Mouse (Mus musculus): ENCODE measurements at regions not wholly inside any gene's neighbourhood (a gene's known extent, or its start where the extent isn't known, plus 50 kb on each side); places are given as distances from the start of the nearest gene placed in this dataset.

DNA sequence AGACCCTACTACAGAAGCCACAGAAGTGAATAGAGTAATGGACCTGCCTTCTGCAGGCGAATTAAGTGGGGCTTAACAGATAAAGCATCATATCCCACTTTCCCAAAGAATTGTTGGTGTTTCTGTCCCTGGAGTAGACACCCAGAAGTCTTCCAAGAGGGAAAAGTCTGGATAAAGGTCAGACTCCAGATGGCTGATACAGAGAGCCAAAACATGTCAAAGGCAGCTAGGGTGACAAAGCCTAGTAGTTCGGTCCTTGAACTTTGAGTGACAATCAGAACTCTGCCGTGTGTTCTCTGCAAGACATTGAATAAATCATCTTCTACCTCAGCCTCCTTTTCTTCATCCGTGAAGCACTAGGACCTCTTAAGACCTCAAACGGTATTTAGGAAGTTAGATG is 185.1 kb upstream of the Klf3 start:
- Histone ChIP-seq H3K4me2 (ENCODE audit: low read length) (no peak overlapping the region), H3K27ac (ENCODE audit: low read depth, low read length) (no peak overlapping the region), H3K36me3 (ENCODE audit: control insufficient read depth, insufficient read depth, low read length) (no peaks in the 10 kb centered on the region), H3K4me1 (ENCODE audit: control insufficient read depth, insufficient read depth, low read length) (no peaks in the 10 kb centered on the region), H3K4me3 (ENCODE audit: low read depth, low read length) (no peak overlapping the region), H3K9ac (ENCODE audit: low read length) (no peak overlapping the region), H3K9me3 (replicated peaks; ENCODE audit: control insufficient read depth, low read length) (no peaks in the 10 kb centered on the region), H3K27me3 (replicated peaks; ENCODE audit: control insufficient read depth, insufficient read depth, low read length) (no peaks in the 10 kb centered on the region)
- DNase-seq (ENCODE audit: low spot score) (no peak), ATAC-seq (no peak)
- 79% methylated on average over 5 of the region's 5 CpGs for WGBS

- no peak for ATAC-seq
- Histone ChIP-seq H3K27me3 (replicated peaks; ENCODE audit: control insufficient read depth, insufficient read depth, low read length) (no peaks in the 10 kb centered on the region), H3K36me3 (ENCODE audit: control insufficient read depth, insufficient read depth, low read length) (no peaks in the 10 kb centered on the region), H3K4me1 (ENCODE audit: control insufficient read depth, insufficient read depth, low read length) (no peaks in the 10 kb centered on the region), H3K9me3 (replicated peaks; ENCODE audit: control insufficient read depth, low read length) (no peaks in the 10 kb centered on the region), H3K4me2 (ENCODE audit: low read length) (no peak overlapping the region), H3K4me3 (ENCODE audit: low read depth, low read length) (no peak overlapping the region), H3K9ac (ENCODE audit: low read length) (no peak overlapping the region), H3K27ac (ENCODE audit: low read depth, low read length) (no peak overlapping the region)
- WGBS: 93% methylated on average over 5 of the region's 5 CpGs
- no peak for DNase-seq (ENCODE audit: low spot score)
Measured at GRCm38 (mm10) chr5:64619752-64620151, 183.4 kb upstream of the Klf3 start.

- WGBS: 93% methylated on average over 5 of the region's 5 CpGs
- H3K4me2 ChIP-seq (ENCODE audit: low read length): no peak overlapping the region
- no peaks in the 10 kb centered on the region for H3K27me3 ChIP-seq (replicated peaks; ENCODE audit: control insufficient read depth, insufficient read depth, low read length)
- no peaks in the 10 kb centered on the region for H3K36me3 ChIP-seq (ENCODE audit: control insufficient read depth, insufficient read depth, low read length)
- DNase-seq (ENCODE audit: low spot score) (no peak), ATAC-seq (no peak)
- no peaks in the 10 kb centered on the region for H3K9me3 ChIP-seq (replicated peaks; ENCODE audit: control insufficient read depth, low read length)
- H3K27ac ChIP-seq (ENCODE audit: low read depth, low read length): no peak overlapping the region
- H3K4me1 ChIP-seq (ENCODE audit: control insufficient read depth, insufficient read depth, low read length): no peaks in the 10 kb centered on the region
- H3K9ac ChIP-seq (ENCODE audit: low read length): no peak overlapping the region
- H3K4me3 ChIP-seq (ENCODE audit: low read depth, low read length): no peak overlapping the region
Measured at GRCm38 (mm10) chr5:64620726-64621125, 182.5 kb upstream of the Klf3 start.

- H3K4me2 ChIP-seq (ENCODE audit: low read length): no peak overlapping the region
- H3K9ac ChIP-seq (ENCODE audit: low read length): no peak overlapping the region
- H3K9me3 ChIP-seq (replicated peaks; ENCODE audit: control insufficient read depth, low read length): no peaks in the 10 kb centered on the region
- H3K27ac ChIP-seq (ENCODE audit: low read depth, low read length): no peak overlapping the region
- H3K36me3 ChIP-seq (ENCODE audit: control insufficient read depth, insufficient read depth, low read length): no peaks in the 10 kb centered on the region
- 95% methylated on average over 1 of the region's 1 CpGs for WGBS
- DNase-seq (ENCODE audit: low spot score): no peak
- H3K4me1 ChIP-seq (ENCODE audit: control insufficient read depth, insufficient read depth, low read length): no peaks in the 10 kb centered on the region
- H3K27me3 ChIP-seq (replicated peaks; ENCODE audit: control insufficient read depth, insufficient read depth, low read length): no peaks in the 10 kb centered on the region
- ATAC-seq: no peak
- no peak overlapping the region for H3K4me3 ChIP-seq (ENCODE audit: low read depth, low read length)
Measured at GRCm38 (mm10) chr5:64621386-64621785, 181.8 kb upstream of the Klf3 start.

- no peaks in the 10 kb centered on the region for H3K4me1 ChIP-seq (ENCODE audit: control insufficient read depth, insufficient read depth, low read length)
- H3K4me3 ChIP-seq (ENCODE audit: low read depth, low read length): no peak overlapping the region
- H3K36me3 ChIP-seq (ENCODE audit: control insufficient read depth, insufficient read depth, low read length): no peaks in the 10 kb centered on the region
- ATAC-seq (no peak), DNase-seq (ENCODE audit: low spot score) (no peak)
- no peak overlapping the region for H3K27ac ChIP-seq (ENCODE audit: low read depth, low read length)
- no peak overlapping the region for H3K9ac ChIP-seq (ENCODE audit: low read length)
- 54% methylated on average over 3 of the region's 3 CpGs for WGBS
- no peaks in the 10 kb centered on the region for H3K27me3 ChIP-seq (replicated peaks; ENCODE audit: control insufficient read depth, insufficient read depth, low read length)
- H3K9me3 ChIP-seq (replicated peaks; ENCODE audit: control insufficient read depth, low read length): no peaks in the 10 kb centered on the region
- no peak overlapping the region for H3K4me2 ChIP-seq (ENCODE audit: low read length)
Measured at GRCm38 (mm10) chr5:64623653-64624052, 179.5 kb upstream of the Klf3 start.

DNA sequence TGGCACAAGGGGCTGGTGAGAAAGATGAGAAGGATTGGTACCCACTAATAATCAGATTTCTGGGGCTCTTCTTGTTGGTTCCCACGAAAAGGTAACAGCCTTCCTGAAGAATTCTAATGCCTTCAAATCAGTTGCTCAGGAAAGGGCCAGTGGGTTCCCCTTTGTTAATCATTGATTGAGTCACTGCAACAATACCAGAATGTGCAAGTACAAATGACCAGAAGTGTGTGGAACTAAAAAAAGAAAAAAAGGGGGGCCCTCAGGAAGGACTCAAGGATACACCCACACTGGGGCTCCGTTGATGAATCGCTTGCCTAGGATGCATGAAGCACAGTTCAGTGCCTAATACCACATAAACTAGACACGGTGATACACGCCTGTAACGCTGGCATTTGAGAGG is 179.0 kb upstream of the Klf3 start:
- no peak for ATAC-seq

DNA sequence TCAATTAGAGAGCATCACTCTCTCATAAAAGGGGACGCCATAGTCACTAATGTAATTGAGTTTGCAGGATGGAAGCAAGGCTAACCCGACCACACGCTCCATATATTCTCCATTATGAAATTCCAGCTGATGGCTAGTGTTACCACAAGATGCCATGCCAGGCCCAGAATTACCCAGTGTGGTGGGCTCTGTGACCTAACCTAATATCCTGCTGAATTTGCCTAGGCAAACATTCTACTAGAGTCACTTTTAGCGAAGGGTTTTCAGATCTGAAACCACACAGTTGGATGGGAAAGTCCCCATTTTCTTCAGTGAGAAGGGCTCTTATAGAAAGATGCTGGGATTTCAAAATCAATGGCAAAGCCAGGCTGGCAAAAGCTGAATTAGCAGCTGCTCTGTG is 177.8 kb upstream of the Klf3 start:
- Histone ChIP-seq H3K36me3 (ENCODE audit: control insufficient read depth, insufficient read depth, low read length) (no peaks in the 10 kb centered on the region), H3K4me3 (ENCODE audit: low read depth, low read length) (no peak overlapping the region), H3K27ac (ENCODE audit: low read depth, low read length) (no peak overlapping the region), H3K9ac (ENCODE audit: low read length) (no peak overlapping the region), H3K4me2 (ENCODE audit: low read length) (no peak overlapping the region), H3K4me1 (ENCODE audit: control insufficient read depth, insufficient read depth, low read length) (no peaks in the 10 kb centered on the region), H3K9me3 (replicated peaks; ENCODE audit: control insufficient read depth, low read length) (no peaks in the 10 kb centered on the region), H3K27me3 (replicated peaks; ENCODE audit: control insufficient read depth, insufficient read depth, low read length) (no peaks in the 10 kb centered on the region)
- WGBS: 86% methylated on average over 4 of the region's 4 CpGs
- DNase-seq (ENCODE audit: low spot score): no peak
- no peak for ATAC-seq

More for the DNA sequence above, 179.0 kb upstream of the Klf3 start:
- H3K36me3 ChIP-seq (ENCODE audit: control insufficient read depth, insufficient read depth, low read length): no peaks in the 10 kb centered on the region
- no peak overlapping the region for H3K4me3 ChIP-seq (ENCODE audit: low read depth, low read length)
- WGBS: 79% methylated on average over 6 of the region's 6 CpGs
- H3K4me2 ChIP-seq (ENCODE audit: low read length): no peak overlapping the region
- H3K9me3 ChIP-seq (replicated peaks; ENCODE audit: control insufficient read depth, low read length): no peaks in the 10 kb centered on the region
- H3K9ac ChIP-seq (ENCODE audit: low read length): no peak overlapping the region
- H3K27me3 ChIP-seq (replicated peaks; ENCODE audit: control insufficient read depth, insufficient read depth, low read length): no peaks in the 10 kb centered on the region
- H3K4me1 ChIP-seq (ENCODE audit: control insufficient read depth, insufficient read depth, low read length): no peaks in the 10 kb centered on the region
- no peak overlapping the region for H3K27ac ChIP-seq (ENCODE audit: low read depth, low read length)
- DNase-seq (ENCODE audit: low spot score): no peak

- no peaks in the 10 kb centered on the region for H3K9me3 ChIP-seq (replicated peaks; ENCODE audit: control insufficient read depth, low read length)
- DNase-seq (ENCODE audit: low spot score) (no peak), ATAC-seq (no peak)
- H3K27me3 ChIP-seq (replicated peaks; ENCODE audit: control insufficient read depth, insufficient read depth, low read length): no peaks in the 10 kb centered on the region
- H3K27ac ChIP-seq (ENCODE audit: low read depth, low read length): no peak overlapping the region
- H3K9ac ChIP-seq (ENCODE audit: low read length): no peak overlapping the region
- H3K4me1 ChIP-seq (ENCODE audit: control insufficient read depth, insufficient read depth, low read length): no peaks in the 10 kb centered on the region
- 57% methylated on average over 6 of the region's 6 CpGs for WGBS
- H3K4me2 ChIP-seq (ENCODE audit: low read length): no peak overlapping the region
- H3K36me3 ChIP-seq (ENCODE audit: control insufficient read depth, insufficient read depth, low read length): no peaks in the 10 kb centered on the region
- no peak overlapping the region for H3K4me3 ChIP-seq (ENCODE audit: low read depth, low read length)
Measured at GRCm38 (mm10) chr5:64625841-64626298, 177.3 kb upstream of the Klf3 start.

DNA sequence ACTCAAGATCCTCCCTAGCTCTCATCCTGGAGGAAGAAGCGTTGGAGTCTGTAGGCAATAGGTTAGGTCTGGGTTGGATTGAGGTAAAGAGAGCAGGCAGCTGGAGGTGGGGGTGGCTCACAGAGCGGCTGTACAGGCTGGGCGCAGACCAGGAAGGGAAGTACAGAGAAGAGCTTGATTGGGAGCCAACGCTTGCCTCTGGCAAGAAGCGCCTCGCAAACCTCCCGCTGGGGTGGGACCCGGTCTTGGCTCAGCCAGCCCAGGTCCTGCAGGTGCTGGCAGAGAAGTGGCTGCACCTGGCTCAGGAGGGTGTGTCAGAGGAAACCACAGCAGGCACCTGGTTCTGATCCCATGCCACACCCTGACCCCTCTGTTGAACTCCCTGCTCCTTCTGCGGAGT is 176.8 kb upstream of the Klf3 start:
- ATAC-seq: no peak
- Histone ChIP-seq H3K4me1 (ENCODE audit: control insufficient read depth, insufficient read depth, low read length) (no peaks in the 10 kb centered on the region), H3K27me3 (replicated peaks; ENCODE audit: control insufficient read depth, insufficient read depth, low read length) (no peaks in the 10 kb centered on the region), H3K36me3 (ENCODE audit: control insufficient read depth, insufficient read depth, low read length) (no peaks in the 10 kb centered on the region), H3K4me2 (ENCODE audit: low read length) (no peak overlapping the region), H3K4me3 (ENCODE audit: low read depth, low read length) (no peak overlapping the region), H3K9me3 (replicated peaks; ENCODE audit: control insufficient read depth, low read length) (no peaks in the 10 kb centered on the region), H3K27ac (ENCODE audit: low read depth, low read length) (no peak overlapping the region), H3K9ac (ENCODE audit: low read length) (no peak overlapping the region)
- WGBS: 58% methylated on average over 9 of the region's 9 CpGs
- no peak for DNase-seq (ENCODE audit: low spot score)

All from forebrain, embryonic 14.5 days (tissue).